Mouse (Mus musculus): Measurements from ENCODE around the gene Prdm11.

DNA sequence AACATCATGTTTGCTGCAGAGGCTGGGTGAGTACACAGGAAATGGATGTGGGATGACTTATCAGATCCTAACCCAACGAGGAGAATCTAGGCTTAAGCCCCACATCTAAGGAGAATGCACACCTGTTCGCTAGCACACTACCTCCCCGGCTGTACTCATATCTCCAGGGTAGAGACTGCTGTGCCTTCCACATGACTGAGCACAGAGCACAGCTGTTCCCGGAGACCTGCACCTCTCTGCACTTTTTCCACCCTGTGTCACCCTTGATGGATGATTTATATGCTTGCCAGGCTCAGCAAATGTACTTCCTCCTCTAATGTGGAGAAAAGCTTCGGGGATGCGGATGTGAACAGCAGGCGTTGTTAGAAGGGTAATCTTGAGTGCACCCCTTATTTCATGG, 114.9 kb downstream of the Prdm11 start:
- no peak for TF ChIP-seq POLR2A (IDR thresholded peaks at IDR 0.05; ENCODE audit: extremely low read depth, insufficient read depth, low read length)
- no peak for TF ChIP-seq CTCF (IDR thresholded peaks at IDR 0.05; ENCODE audit: low read depth, low read length)
